10 mouse cellular contexts compared by ENCODE assay signal in the genomic region with DNA sequence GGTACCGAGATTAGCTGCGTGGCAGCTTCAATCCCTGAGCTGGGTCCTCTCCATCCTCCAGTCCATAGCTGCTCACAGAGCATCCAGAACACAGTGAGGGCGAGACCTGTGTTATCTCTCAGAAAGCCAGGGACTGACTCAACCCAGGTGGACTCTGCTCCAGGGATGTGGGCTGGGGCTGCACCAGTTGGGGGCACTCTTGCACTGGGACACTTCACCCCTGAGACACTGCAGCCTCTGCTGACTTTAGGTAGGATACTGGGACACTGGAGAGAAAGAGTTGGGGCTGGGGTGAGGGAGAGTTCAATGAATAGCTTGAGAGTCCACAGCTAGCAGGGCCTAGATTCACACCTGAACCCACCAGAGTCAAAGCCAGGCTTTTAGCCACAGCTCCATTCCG.
DNase-seq lines count a peak whose midpoint lies in the region; ATAC-seq and TF ChIP-seq lines count a peak whose summit lies in the region.
"Had no signal": no experiment of that assay in that cellular context is flagged by ENCODE, and none has a peak within 500 bp of the region (broad histone marks: within the 10 kb centered on the region; RNA-seq: fewer than 3 reads in every experiment).

No protein-coding gene starts in this region.

- WGBS in heart, adult 2 months = 39% methylated on average over 4 of the region's 4 CpGs
- WGBS in lung, postnatal 0 days = 61% methylated on average over 4 of the region's 4 CpGs

- no peaks in the 10 kb centered on the region for H3K9me3 ChIP-seq in lung, postnatal 0 days (ENCODE audit: low read length)
- H3K9me3 ChIP-seq: heart, embryonic 12.5 days; hindbrain, embryonic 12.5 days had no signal

- CTCF ChIA-PET in Patski (lab: Charles Lee) = interaction anchor here (0.9 to 1.5 kb wide), 7 partner anchors 9 to 231 kb away, joined by 3 to 4 read pairs (median 3); no protein-coding TSS in a partner anchor

- no peak for DNase-seq in heart, adult 2 months
- no peak for DNase-seq in heart, postnatal 25 days (ENCODE audit: low spot score)
- DNase-seq in lung, postnatal 0 days (ENCODE audit: low spot score) = no peak
- DNase-seq in lung, postnatal 10 days = no peak
- no peak for DNase-seq in Patski (ENCODE audit: low read depth, low spot score)
- no peak for DNase-seq in thymus, postnatal 25 days
- DNase-seq in layer of hippocampus, postnatal 25 days (ENCODE audit: extremely low spot score in 1 of 2, low spot score in 1 of 2) = no peak

- H3K36me3 ChIP-seq in heart, adult 2 months (ENCODE audit: control insufficient read depth, insufficient read depth, low read length) = no peaks in the 10 kb centered on the region
- no peaks in the 10 kb centered on the region for H3K36me3 ChIP-seq in lung, postnatal 0 days (ENCODE audit: insufficient read depth, low read length)
- H3K36me3 ChIP-seq: heart, embryonic 12.5 days; hindbrain, embryonic 12.5 days had no signal

- no peaks in the 10 kb centered on the region for H3K27me3 ChIP-seq in heart, adult 2 months (ENCODE audit: control insufficient read depth, insufficient read depth, low read length)
- H3K27me3 ChIP-seq in lung, postnatal 0 days (replicated peaks; ENCODE audit: insufficient read depth, low read length) = no peaks in the 10 kb centered on the region
- no peaks in the 10 kb centered on the region for H3K27me3 ChIP-seq in Patski

- peak; percentile 18; the same call in 1 of the 2 replicates for TF ChIP-seq CTCF in heart, adult 2 months (IDR thresholded peaks at IDR 0.05)
- TF ChIP-seq CTCF in lung, postnatal 0 days (IDR thresholded peaks at IDR 0.05) = peak; percentile 38
- peak; percentile 70 for TF ChIP-seq CTCF in Patski (IDR thresholded peaks at IDR 0.05)
- peak; percentile 35; the same call in 1 of the 2 replicates for TF ChIP-seq CTCF in embryonic fibroblast, embryonic 13.5 days (IDR thresholded peaks at IDR 0.05; ENCODE audit: borderline replicate concordance, insufficient read depth, low read length)

- POLR2A ChIA-PET in Patski (lab: Charles Lee) = interaction anchor here (1.3 kb wide), 1 partner anchor 196 kb away, joined by 3 read pairs; no protein-coding TSS in a partner anchor

- intact Hi-C loops in heart, adult 2 months (cut with DNase I) = no loop called here
- intact Hi-C loops in heart, postnatal 25 days (cut with DNase I) = loop anchor here (10.0 kb wide), 1 partner anchor 169 kb away; no protein-coding TSS in a partner anchor

- H3K27ac ChIP-seq in heart, adult 2 months = no peak overlapping the region
- no peak overlapping the region for H3K27ac ChIP-seq in lung, postnatal 0 days (ENCODE audit: low read length)
- no peak overlapping the region for H3K27ac ChIP-seq in embryonic fibroblast, embryonic 13.5 days (ENCODE audit: insufficient read depth, low read length)
- H3K27ac ChIP-seq: hindbrain, embryonic 12.5 days had no signal

- in situ Hi-C loops in Patski (cut with MboI; ENCODE audit: low pct_unique_long_range_greater_than_20kb) = no loop called here

- H3K9ac ChIP-seq in heart, adult 2 months (ENCODE audit: low read depth, low read length) = no peak overlapping the region
- no peak overlapping the region for H3K9ac ChIP-seq in lung, postnatal 0 days (replicated peaks; ENCODE audit: low read depth)
- H3K9ac ChIP-seq: heart, embryonic 12.5 days; hindbrain, embryonic 12.5 days had no signal

- no peak for TF ChIP-seq POLR2A in heart, adult 2 months (IDR thresholded peaks at IDR 0.05; ENCODE audit: insufficient read depth, low read depth, low read length)
- TF ChIP-seq POLR2A in embryonic fibroblast, embryonic 13.5 days (IDR thresholded peaks at IDR 0.05; ENCODE audit: low read depth, low read length) = no peak

- no peaks in the 10 kb centered on the region for H3K4me1 ChIP-seq in heart, adult 2 months (ENCODE audit: control insufficient read depth, insufficient read depth, low read length)
- no peaks in the 10 kb centered on the region for H3K4me1 ChIP-seq in lung, postnatal 0 days (ENCODE audit: insufficient read depth, low read depth, low read length)
- peaks cover 9% of the 10 kb centered on the region; the same call in 1 of the 2 replicates for H3K4me1 ChIP-seq in embryonic fibroblast, embryonic 13.5 days (ENCODE audit: control insufficient read depth, insufficient read depth, low read length)
- H3K4me1 ChIP-seq: heart, embryonic 12.5 days had no signal

- no peak overlapping the region for H3K4me3 ChIP-seq in heart, adult 2 months
- H3K4me3 ChIP-seq in lung, postnatal 0 days (ENCODE audit: low read depth, low read length) = no peak overlapping the region
- H3K4me3 ChIP-seq in embryonic fibroblast, embryonic 13.5 days (ENCODE audit: insufficient read depth, low read length) = no peak overlapping the region
- H3K4me3 ChIP-seq: heart, embryonic 12.5 days; hindbrain, embryonic 12.5 days had no signal

- H3K79me2 ChIP-seq in heart, adult 2 months (replicated peaks; ENCODE audit: control insufficient read depth, insufficient read depth, low read length) = no peaks in the 10 kb centered on the region

- no peak for TF ChIP-seq EP300 in heart, adult 2 months (IDR thresholded peaks at IDR 0.05; ENCODE audit: insufficient read depth, low read depth, low read length)
- no peak for TF ChIP-seq EP300 in lung, postnatal 0 days (IDR thresholded peaks at IDR 0.05)

- no peak overlapping the region for H3K4me2 ChIP-seq in lung, postnatal 0 days (replicated peaks; ENCODE audit: low read depth, low read length)
- H3K4me2 ChIP-seq: heart, embryonic 12.5 days; hindbrain, embryonic 12.5 days had no signal

- ATAC-seq in lung, postnatal 0 days = no peak
- peak; percentile 20 for ATAC-seq in Patski

Comparison
In these comparisons a context has a peak if more than half of its experiments do, and no peak if none do; other contexts are left out.
1. CTCF ChIP-seq: peak in every context shown above with its lines; median percentile 70 in Patski; 38 in lung, postnatal 0 days; 35 in embryonic fibroblast, embryonic 13.5 days; 18 in heart, adult 2 months.